Mouse (Mus musculus): ENCODE data around the gene Rab33a. TPM values are rescaled to one million over a fixed set of nuclear protein-coding genes. Genes with fewer than 3 reads are reported as not detected.

The Rab33a gene
- total and polyA plus RNA-seq, 2 experiments from 2014 or later = 4.3 to 5.6 TPM

- Histone ChIP-seq H3K4me1 (ENCODE audit: control insufficient read depth, insufficient read depth) (no peaks in the 10 kb centered on the region), H3K36me3 (replicated peaks; ENCODE audit: control insufficient read depth, insufficient read depth, low read length) (no peaks in the 10 kb centered on the region), H3K27ac (ENCODE audit: low read depth) (peak overlapping the region; percentile 81), H3K9ac (replicated peaks; ENCODE audit: low read depth, low read length) (peak overlapping the region; percentile 75), H3K27me3 (ENCODE audit: control insufficient read depth, insufficient read depth, low read length) (no peaks in the 10 kb centered on the region), H3K9me3 (replicated peaks; ENCODE audit: control insufficient read depth, low read length) (no peaks in the 10 kb centered on the region), H3K4me3 (ENCODE audit: low read depth, low read length) (peak overlapping the region; percentile 64), H3K4me2 (ENCODE audit: low read depth, low read length) (peak overlapping the region; percentile 69)
- ATAC-seq (ENCODE audit: insufficient read depth, low read depth) (0 out of 2 replicates have a peak, but pooled peaks have one; percentile 15), DNase-seq (ENCODE audit: low spot score) (no peak)
- 18% methylated on average over 13 of the region's 13 CpGs for whole genome bisulfite sequencing
- TF ChIP-seq CTCF (IDR thresholded peaks at IDR 0.05; ENCODE audit: low read depth) (no peak), EP300 (IDR thresholded peaks at IDR 0.05; ENCODE audit: low read depth) (no peak)
Measured at GRCm38 (mm10) chrX:48513824-48514223, 5.3 kb upstream of the Rab33a start.

- TF ChIP-seq CTCF (IDR thresholded peaks at IDR 0.05; ENCODE audit: low read depth) (no peak), EP300 (IDR thresholded peaks at IDR 0.05; ENCODE audit: low read depth) (no peak)
- ATAC-seq (ENCODE audit: insufficient read depth, low read depth) = no peak; the same call in 1 of the 2 replicates
- 34% methylated on average over 15 of the region's 15 CpGs for WGBS
Measured at GRCm38 (mm10) chrX:48518211-48518807, 776 bp upstream of the Rab33a start.

GRCm38 (mm10) chrX:48519549-48520085 lies 532 bp downstream of the Rab33a start:
- Histone ChIP-seq H3K4me1 (ENCODE audit: control insufficient read depth, insufficient read depth) (no peaks in the 10 kb centered on the region), H3K9me3 (replicated peaks; ENCODE audit: control insufficient read depth, low read length) (no peaks in the 10 kb centered on the region), H3K27ac (ENCODE audit: low read depth) (no peak overlapping the region), H3K4me3 (ENCODE audit: low read depth, low read length) (peak overlapping the region; percentile 53), H3K36me3 (replicated peaks; ENCODE audit: control insufficient read depth, insufficient read depth, low read length) (no peaks in the 10 kb centered on the region), H3K27me3 (ENCODE audit: control insufficient read depth, insufficient read depth, low read length) (no peaks in the 10 kb centered on the region), H3K4me2 (ENCODE audit: low read depth, low read length) (peak overlapping the region; percentile 84), H3K9ac (replicated peaks; ENCODE audit: low read depth, low read length) (peak overlapping the region; percentile 42)
- DNase-seq (ENCODE audit: low spot score) = no peak
- 21% methylated on average over 20 of the region's 20 CpGs for WGBS
- ATAC-seq (ENCODE audit: insufficient read depth, low read depth) = 0 out of 2 replicates have a peak, but pooled peaks have one; percentile 6
- TF ChIP-seq EP300 (IDR thresholded peaks at IDR 0.05; ENCODE audit: low read depth) (no peak), CTCF (IDR thresholded peaks at IDR 0.05; ENCODE audit: low read depth) (no peak)

More at GRCm38 (mm10) chrX:48518211-48518807, 776 bp upstream of the Rab33a start:
- DNase-seq (ENCODE audit: low spot score) = no peak
- H3K4me1 ChIP-seq (ENCODE audit: control insufficient read depth, insufficient read depth) = no peaks in the 10 kb centered on the region
- no peaks in the 10 kb centered on the region for H3K36me3 ChIP-seq (replicated peaks; ENCODE audit: control insufficient read depth, insufficient read depth, low read length)
- no peaks in the 10 kb centered on the region for H3K9me3 ChIP-seq (replicated peaks; ENCODE audit: control insufficient read depth, low read length)
- H3K4me3 ChIP-seq (ENCODE audit: low read depth, low read length) = peak overlapping the region; percentile 53
- peak overlapping the region; percentile 84 for H3K4me2 ChIP-seq (ENCODE audit: low read depth, low read length)
- no peaks in the 10 kb centered on the region for H3K27me3 ChIP-seq (ENCODE audit: control insufficient read depth, insufficient read depth, low read length)
- H3K9ac ChIP-seq (replicated peaks; ENCODE audit: low read depth, low read length) = peak overlapping the region; percentile 42; the same call in 1 of the 2 replicates
- H3K27ac ChIP-seq (ENCODE audit: low read depth) = no peak overlapping the region

GRCm38 (mm10) chrX:48521651-48522050 lies 2.6 kb downstream of the Rab33a start:
- no peaks in the 10 kb centered on the region for H3K4me1 ChIP-seq (ENCODE audit: control insufficient read depth, insufficient read depth)
- H3K4me3 ChIP-seq (ENCODE audit: low read depth, low read length) = no peak overlapping the region
- no peak for DNase-seq (ENCODE audit: low spot score)
- WGBS = 50% methylated on average over 3 of the region's 3 CpGs
- no peaks in the 10 kb centered on the region for H3K27me3 ChIP-seq (ENCODE audit: control insufficient read depth, insufficient read depth, low read length)
- ATAC-seq (ENCODE audit: insufficient read depth, low read depth) = no peak
- no peak overlapping the region for H3K4me2 ChIP-seq (ENCODE audit: low read depth, low read length)
- no peaks in the 10 kb centered on the region for H3K9me3 ChIP-seq (replicated peaks; ENCODE audit: control insufficient read depth, low read length)
- TF ChIP-seq CTCF (IDR thresholded peaks at IDR 0.05; ENCODE audit: low read depth) (no peak), EP300 (IDR thresholded peaks at IDR 0.05; ENCODE audit: low read depth) (no peak)
- no peaks in the 10 kb centered on the region for H3K36me3 ChIP-seq (replicated peaks; ENCODE audit: control insufficient read depth, insufficient read depth, low read length)
- no peak overlapping the region for H3K9ac ChIP-seq (replicated peaks; ENCODE audit: low read depth, low read length)
- no peak overlapping the region for H3K27ac ChIP-seq (ENCODE audit: low read depth)

GRCm38 (mm10) chrX:48523512-48523911 lies 4.4 kb downstream of the Rab33a start:
- WGBS = 61% methylated on average over 3 of the region's 3 CpGs
- no peaks in the 10 kb centered on the region for H3K4me1 ChIP-seq (ENCODE audit: control insufficient read depth, insufficient read depth)

More at GRCm38 (mm10) chrX:48523512-48523911, 4.4 kb downstream of the Rab33a start:
- no peaks in the 10 kb centered on the region for H3K27me3 ChIP-seq (ENCODE audit: control insufficient read depth, insufficient read depth, low read length)
- DNase-seq (ENCODE audit: low spot score) (no peak), ATAC-seq (ENCODE audit: insufficient read depth, low read depth) (no peak)
- no peak overlapping the region for H3K4me3 ChIP-seq (ENCODE audit: low read depth, low read length)
- no peak overlapping the region for H3K27ac ChIP-seq (ENCODE audit: low read depth)
- TF ChIP-seq CTCF (IDR thresholded peaks at IDR 0.05; ENCODE audit: low read depth) = no peak
- TF ChIP-seq EP300 (IDR thresholded peaks at IDR 0.05; ENCODE audit: low read depth) = no peak
- no peak overlapping the region for H3K9ac ChIP-seq (replicated peaks; ENCODE audit: low read depth, low read length)
- H3K4me2 ChIP-seq (ENCODE audit: low read depth, low read length) = no peak overlapping the region
- no peaks in the 10 kb centered on the region for H3K9me3 ChIP-seq (replicated peaks; ENCODE audit: control insufficient read depth, low read length)
- H3K36me3 ChIP-seq (replicated peaks; ENCODE audit: control insufficient read depth, insufficient read depth, low read length) = no peaks in the 10 kb centered on the region
